In the genomic region with DNA sequence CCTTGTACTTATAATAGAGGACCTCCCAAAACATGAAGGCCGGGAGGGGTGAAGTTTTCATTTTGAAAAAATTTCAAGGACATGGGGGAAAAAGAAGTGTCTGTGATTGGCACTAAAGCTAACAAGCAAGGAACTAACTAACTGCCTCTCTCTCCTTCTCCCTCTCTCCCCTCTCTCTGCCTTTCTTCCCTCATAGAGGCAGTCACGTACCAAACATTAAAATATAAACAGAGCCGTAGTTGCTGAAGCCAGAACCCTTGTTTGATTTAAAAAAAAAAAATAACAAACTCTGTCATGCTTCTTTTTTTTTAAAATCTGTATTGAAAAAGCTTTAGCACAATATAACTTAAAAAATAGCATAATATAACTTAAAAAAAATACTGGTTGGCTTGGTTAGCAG, we compare ENCODE assay signal across 13 mouse cellular contexts. TPM values are rescaled to one million over a fixed set of nuclear protein-coding genes. Genes with fewer than 3 reads are reported as not detected.
DNase-seq lines count a peak whose midpoint lies in the region; ATAC-seq and TF ChIP-seq lines count a peak whose summit lies in the region.
"Had no signal": no experiment of that assay in that cellular context is flagged by ENCODE, and none has a peak within 500 bp of the region (broad histone marks: within the 10 kb centered on the region; RNA-seq: fewer than 3 reads in every experiment).

No protein-coding gene starts in this region.

- no peak for DNase-seq in forebrain, embryonic 10.5 days (ENCODE audit: extremely low spot score, low spot score)
- DNase-seq in lung, embryonic 14.5 days, result peak; percentile 66
- DNase-seq in lung, postnatal 0 days (ENCODE audit: low spot score), result no peak
- DNase-seq in intestine, embryonic 14.5 days (ENCODE audit: low spot score), result no peak
- no peak for DNase-seq in layer of hippocampus, adult 9-11 months
- no peak for DNase-seq in spleen, adult 12 weeks (ENCODE audit: low spot score)
- DNase-seq: thymus, postnatal 25 days had no signal

- no peak overlapping the region for H3K4me3 ChIP-seq in forebrain, embryonic 10.5 days
- H3K4me3 ChIP-seq in forebrain, embryonic 16.5 days (replicated peaks; ENCODE audit: low read length), result no peak overlapping the region
- H3K4me3 ChIP-seq in lung, embryonic 14.5 days (ENCODE audit: low read depth, low read length), result peak overlapping the region; percentile 25; the same call in 1 of the 2 replicates
- H3K4me3 ChIP-seq in lung, postnatal 0 days (ENCODE audit: low read depth, low read length), result no peak overlapping the region
- H3K4me3 ChIP-seq in intestine, embryonic 14.5 days (ENCODE audit: low read depth, low read length), result no peak overlapping the region
- peak overlapping the region; percentile 29 for H3K4me3 ChIP-seq in neural tube, embryonic 14.5 days (ENCODE audit: low read depth, low read length)

- no peak for TF ChIP-seq EP300 in lung, postnatal 0 days (IDR thresholded peaks at IDR 0.05)

- H3K27ac ChIP-seq in forebrain, embryonic 10.5 days, result 0 out of 2 replicates have a peak overlapping the region, but pooled peaks have one; percentile 71
- H3K27ac ChIP-seq in forebrain, embryonic 16.5 days (ENCODE audit: low read length), result no peak overlapping the region
- H3K27ac ChIP-seq in lung, embryonic 14.5 days (ENCODE audit: low read depth), result peak overlapping the region; percentile 81
- H3K27ac ChIP-seq in lung, postnatal 0 days (ENCODE audit: low read length), result no peak overlapping the region
- H3K27ac ChIP-seq in intestine, embryonic 14.5 days (ENCODE audit: low read depth), result peak overlapping the region; percentile 83
- peak overlapping the region; percentile 87 for H3K27ac ChIP-seq in neural tube, embryonic 14.5 days (ENCODE audit: low read depth, low read length)
- H3K27ac ChIP-seq: embryonic facial prominence, embryonic 15.5 days; liver, embryonic 14.5 days had no signal

- no peaks in the 10 kb centered on the region for H3K9me3 ChIP-seq in forebrain, embryonic 10.5 days
- H3K9me3 ChIP-seq in forebrain, embryonic 16.5 days (ENCODE audit: control insufficient read depth, low read length), result no peaks in the 10 kb centered on the region
- H3K9me3 ChIP-seq in lung, embryonic 14.5 days (ENCODE audit: low read depth, low read length), result no peaks in the 10 kb centered on the region
- H3K9me3 ChIP-seq in lung, postnatal 0 days (ENCODE audit: low read length), result no peaks in the 10 kb centered on the region
- H3K9me3 ChIP-seq in intestine, embryonic 14.5 days (ENCODE audit: control insufficient read depth, low read length), result no peaks in the 10 kb centered on the region
- H3K9me3 ChIP-seq in neural tube, embryonic 14.5 days (ENCODE audit: control insufficient read depth, low read length), result no peaks in the 10 kb centered on the region
- H3K9me3 ChIP-seq: embryonic facial prominence, embryonic 15.5 days had no signal

- H3K4me2 ChIP-seq in forebrain, embryonic 16.5 days (ENCODE audit: low read length), result no peak overlapping the region; the same call in 1 of the 2 replicates
- peak overlapping the region; percentile 58 for H3K4me2 ChIP-seq in lung, embryonic 14.5 days
- no peak overlapping the region for H3K4me2 ChIP-seq in lung, postnatal 0 days (replicated peaks; ENCODE audit: low read depth, low read length)
- peak overlapping the region; percentile 53 for H3K4me2 ChIP-seq in intestine, embryonic 14.5 days (ENCODE audit: low read length)
- H3K4me2 ChIP-seq in neural tube, embryonic 14.5 days (ENCODE audit: low read depth, low read length), result peak overlapping the region; percentile 65

- no peaks in the 10 kb centered on the region for H3K36me3 ChIP-seq in forebrain, embryonic 10.5 days (replicated peaks)
- no peaks in the 10 kb centered on the region for H3K36me3 ChIP-seq in forebrain, embryonic 16.5 days (ENCODE audit: control insufficient read depth, insufficient read depth)
- no peaks in the 10 kb centered on the region for H3K36me3 ChIP-seq in lung, embryonic 14.5 days (ENCODE audit: insufficient read depth)
- H3K36me3 ChIP-seq in lung, postnatal 0 days (ENCODE audit: insufficient read depth, low read length), result no peaks in the 10 kb centered on the region
- H3K36me3 ChIP-seq in intestine, embryonic 14.5 days (ENCODE audit: control insufficient read depth, insufficient read depth, low read length), result no peaks in the 10 kb centered on the region
- H3K36me3 ChIP-seq in neural tube, embryonic 14.5 days (ENCODE audit: control insufficient read depth, insufficient read depth, low read length), result no peaks in the 10 kb centered on the region
- H3K36me3 ChIP-seq: embryonic facial prominence, embryonic 15.5 days had no signal

- 81% methylated on average over 3 of the region's 3 CpGs for WGBS in forebrain, embryonic 10.5 days
- WGBS in forebrain, embryonic 16.5 days, result 41% methylated on average over 3 of the region's 3 CpGs
- WGBS in lung, embryonic 14.5 days, result 12% methylated on average over 3 of the region's 3 CpGs
- WGBS in lung, postnatal 0 days, result 22% methylated on average over 3 of the region's 3 CpGs
- 22% methylated on average over 3 of the region's 3 CpGs for WGBS in intestine, embryonic 14.5 days
- WGBS in neural tube, embryonic 14.5 days, result 16% methylated on average over 3 of the region's 3 CpGs

- no peak for ATAC-seq in forebrain, embryonic 16.5 days
- 0 out of 2 replicates have a peak, but pooled peaks have one; percentile 18 for ATAC-seq in lung, embryonic 14.5 days (ENCODE audit: insufficient read depth)
- no peak for ATAC-seq in lung, postnatal 0 days
- no peak for ATAC-seq in intestine, embryonic 14.5 days (replicated peaks; ENCODE audit: low FRiP score, low TSS enrichment, low read depth)
- no peak for ATAC-seq in neural tube, embryonic 14.5 days (ENCODE audit: low read depth)
- ATAC-seq: activated CD4-positive, CD25-positive, alpha-beta regulatory T cell, adult 4 months had no signal

- H3K9ac ChIP-seq in forebrain, embryonic 16.5 days (replicated peaks; ENCODE audit: low read depth, low read length), result no peak overlapping the region
- H3K9ac ChIP-seq in lung, embryonic 14.5 days, result no peak overlapping the region
- H3K9ac ChIP-seq in lung, postnatal 0 days (replicated peaks; ENCODE audit: low read depth), result no peak overlapping the region
- no peak overlapping the region for H3K9ac ChIP-seq in intestine, embryonic 14.5 days (ENCODE audit: low read length)
- H3K9ac ChIP-seq in neural tube, embryonic 14.5 days (replicated peaks; ENCODE audit: low read depth, low read length), result peak overlapping the region; percentile 54
- H3K9ac ChIP-seq: embryonic facial prominence, embryonic 15.5 days; liver, embryonic 14.5 days had no signal

- H3K27me3 ChIP-seq in forebrain, embryonic 10.5 days (ENCODE audit: poor library complexity, severe bottlenecking), result no peaks in the 10 kb centered on the region
- H3K27me3 ChIP-seq in forebrain, embryonic 16.5 days (replicated peaks; ENCODE audit: control insufficient read depth, insufficient read depth, low read length), result no peaks in the 10 kb centered on the region
- H3K27me3 ChIP-seq in lung, embryonic 14.5 days (ENCODE audit: insufficient read depth, low read length), result no peaks in the 10 kb centered on the region
- no peaks in the 10 kb centered on the region for H3K27me3 ChIP-seq in lung, postnatal 0 days (replicated peaks; ENCODE audit: insufficient read depth, low read length)
- no peaks in the 10 kb centered on the region for H3K27me3 ChIP-seq in intestine, embryonic 14.5 days (replicated peaks; ENCODE audit: control insufficient read depth, insufficient read depth, low read length)
- no peaks in the 10 kb centered on the region for H3K27me3 ChIP-seq in neural tube, embryonic 14.5 days (ENCODE audit: control insufficient read depth, insufficient read depth, low read length)
- H3K27me3 ChIP-seq: CH12.LX; embryonic facial prominence, embryonic 15.5 days had no signal

- peaks cover 82% of the 10 kb centered on the region for H3K4me1 ChIP-seq in forebrain, embryonic 10.5 days
- peaks cover 47% of the 10 kb centered on the region for H3K4me1 ChIP-seq in forebrain, embryonic 16.5 days (replicated peaks; ENCODE audit: control insufficient read depth, insufficient read depth, low read length)
- H3K4me1 ChIP-seq in lung, embryonic 14.5 days (ENCODE audit: insufficient read depth), result peaks cover 24% of the 10 kb centered on the region
- peaks cover 2% of the 10 kb centered on the region; the same call in 1 of the 2 replicates for H3K4me1 ChIP-seq in lung, postnatal 0 days (ENCODE audit: insufficient read depth, low read depth, low read length)
- H3K4me1 ChIP-seq in intestine, embryonic 14.5 days (replicated peaks; ENCODE audit: control insufficient read depth, insufficient read depth, low read length), result peaks cover 49% of the 10 kb centered on the region
- peaks cover 58% of the 10 kb centered on the region for H3K4me1 ChIP-seq in neural tube, embryonic 14.5 days (ENCODE audit: control insufficient read depth, insufficient read depth, low read length)

- no peak for TF ChIP-seq CTCF in lung, embryonic 14.5 days (IDR thresholded peaks at IDR 0.05; ENCODE audit: low read depth)
- no peak for TF ChIP-seq CTCF in lung, postnatal 0 days (IDR thresholded peaks at IDR 0.05)

RNA-seq across cellular contexts. Expression of gene Tshz3, which starts 10.9 kb away (rescaled TPM):
- polyA plus RNA-seq in forebrain, embryonic 10.5 days (2016; fragmentation: Nextera tagmentation; extraction: Ambion mirVana), result 3.5 and 4.5 TPM in 2 replicates
- 29.8 and 38.7 TPM in 2 replicates for polyA plus RNA-seq in forebrain, embryonic 16.5 days (2015; fragmentation: Nextera tagmentation; extraction: Ambion mirVana)
- 21.1 and 23.3 TPM in 2 replicates for polyA plus RNA-seq in lung, embryonic 14.5 days (2014; fragmentation: Nextera tagmentation; extraction: Ambion mirVana)
- polyA plus RNA-seq in lung, postnatal 0 days (2015; fragmentation: Nextera tagmentation; extraction: Ambion mirVana), result 4.1 and 5.8 TPM in 2 replicates
- polyA plus RNA-seq in intestine, embryonic 14.5 days (2014; fragmentation: Nextera tagmentation; extraction: Ambion mirVana), result 23.9 and 25.1 TPM in 2 replicates
- polyA plus RNA-seq in neural tube, embryonic 14.5 days (2014; fragmentation: Nextera tagmentation; extraction: Ambion mirVana), result 87.2 and 104 TPM in 2 replicates

Comparison
In these comparisons a context has a peak if more than half of its experiments do, and no peak if none do; other contexts are left out.
1. H3K27ac ChIP-seq: peak in forebrain, embryonic 10.5 days (single experiment), lung, embryonic 14.5 days (single experiment), intestine, embryonic 14.5 days (single experiment) and neural tube, embryonic 14.5 days (single experiment); none in forebrain, embryonic 16.5 days (single experiment) and lung, postnatal 0 days (single experiment).
2. H3K4me3 ChIP-seq: peak in lung, embryonic 14.5 days (single experiment) and neural tube, embryonic 14.5 days (single experiment); none in forebrain, embryonic 10.5 days (single experiment), forebrain, embryonic 16.5 days (single experiment), lung, postnatal 0 days (single experiment) and intestine, embryonic 14.5 days (single experiment).
3. H3K4me2 ChIP-seq: peak in lung, embryonic 14.5 days (single experiment), intestine, embryonic 14.5 days (single experiment) and neural tube, embryonic 14.5 days (single experiment); none in forebrain, embryonic 16.5 days (single experiment) and lung, postnatal 0 days (single experiment).